Mouse (Mus musculus) stomach, postnatal 0 days (tissue): ENCODE data around the gene Retreg1.

Source experiments
- CTCF ChIP-seq: IDR thresholded peaks from 2 replicates; pipeline ENCODE4 v1.5.1; 2016; ENCODE audit warnings: antibody characterized with exemption, low read depth, mild to moderate bottlenecking, moderate library complexity
- EP300 ChIP-seq: optimal IDR thresholded peaks from 2 replicates; pipeline ENCODE3; 2016; ENCODE audit warnings: antibody characterized with exemption

DNA sequence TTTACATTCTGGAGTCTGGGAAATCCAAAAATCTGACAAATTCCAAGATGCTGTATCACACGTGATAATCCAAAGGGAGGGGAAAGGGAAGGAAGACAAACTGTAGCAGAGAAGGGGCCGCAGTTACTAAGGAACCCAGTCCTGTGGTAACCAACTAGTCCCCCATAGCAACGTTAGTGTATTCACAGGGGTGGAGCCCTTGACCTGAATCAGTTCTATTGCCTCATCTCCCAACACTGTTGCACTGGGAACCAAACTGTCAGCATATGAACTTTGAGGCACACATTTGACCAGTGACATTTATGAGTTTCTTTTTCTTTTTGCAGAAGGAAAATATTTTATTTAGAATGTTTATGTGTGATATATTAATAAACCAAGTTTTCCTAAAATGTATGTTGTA is 16.5 kb downstream of the Retreg1 start:
- no peak for TF ChIP-seq CTCF
- TF ChIP-seq EP300: no peak
